ENCODE assay signal across 10 mouse cellular contexts in genomic region chr10:127537854-127538583, GRCm38 (mm10). TPM values are rescaled to one million over a fixed set of nuclear protein-coding genes. Genes with fewer than 3 reads are reported as not detected.
DNase-seq lines count a peak whose midpoint lies in the region; ATAC-seq and TF ChIP-seq lines count a peak whose summit lies in the region.
"Had no signal": no experiment of that assay in that cellular context is flagged by ENCODE, and none has a peak within 500 bp of the region (broad histone marks: within the 10 kb centered on the region; RNA-seq: fewer than 3 reads in every experiment).

No protein-coding gene starts in this region.

- H3K4me2 ChIP-seq in limb, embryonic 11.5 days (ENCODE audit: low read depth, severe bottlenecking) = no peak overlapping the region

- H3K4me3 ChIP-seq in heart, embryonic 10.5 days = no peak overlapping the region
- H3K4me3 ChIP-seq in kidney, adult 2 months (ENCODE audit: insufficient read depth, low read depth, low read length) = no peak overlapping the region
- no peak overlapping the region for H3K4me3 ChIP-seq in limb, embryonic 11.5 days (ENCODE audit: low read depth, low read length)
- H3K4me3 ChIP-seq: megakaryocyte, embryonic 14.5 days had no signal

- WGBS in heart, embryonic 10.5 days = 24% methylated on average over 7 of the region's 7 CpGs
- WGBS in kidney, adult 2 months = 30% methylated on average over 7 of the region's 7 CpGs
- WGBS in limb, embryonic 11.5 days = 25% methylated on average over 7 of the region's 7 CpGs

- H3K27ac ChIP-seq in heart, embryonic 10.5 days = no peak overlapping the region
- H3K27ac ChIP-seq in kidney, adult 2 months (ENCODE audit: insufficient read depth, low read depth, low read length) = no peak overlapping the region
- H3K27ac ChIP-seq in limb, embryonic 11.5 days (replicated peaks; ENCODE audit: low read depth, low read length) = no peak overlapping the region

- TF ChIP-seq CTCF in kidney, adult 2 months (conservative IDR thresholded peaks at IDR 0.05; ENCODE audit: insufficient read depth, insufficient read length, low read depth, low read length) = peak; percentile 96

- peak; percentile 11; the same call in 1 of the 2 replicates for ATAC-seq in limb, embryonic 11.5 days (ENCODE audit: insufficient number of reproducible peaks, low FRiP score, low TSS enrichment, low read depth)
- ATAC-seq: Patski had no signal

- peaks cover 52% of the 10 kb centered on the region for H3K27me3 ChIP-seq in heart, embryonic 10.5 days (ENCODE audit: insufficient read depth, poor library complexity, severe bottlenecking)
- H3K27me3 ChIP-seq in kidney, adult 2 months (replicated peaks; ENCODE audit: control insufficient read depth, insufficient read depth, low read length) = 0 out of 2 replicates have a peak, but pooled peaks cover 2% of the 10 kb centered on the region
- H3K27me3 ChIP-seq in limb, embryonic 11.5 days (ENCODE audit: control insufficient read depth, insufficient read depth, low read length) = peaks cover 36% of the 10 kb centered on the region

- DNase-seq in heart, adult 18-20 months = peak; percentile 79 to 88
- DNase-seq in heart, embryonic 10.5 days (ENCODE audit: low spot score) = no peak
- peak; percentile 87 to 90 for DNase-seq in cerebellum, postnatal 36 days
- peak; percentile 66 to 69 for DNase-seq in gastrocnemius, adult 8-10 months (ENCODE audit: low spot score in 2 of 2)
- DNase-seq in kidney, adult 2 months = peak; percentile 84
- DNase-seq in limb, embryonic 11.5 days (ENCODE audit: low spot score) = peak; percentile 83
- DNase-seq in monocyte, adult 2 months (ENCODE audit: low read depth in 1 of 2, low spot score in 2 of 2) = peak; percentile 21 to 58
- DNase-seq in spleen, postnatal 10 days (ENCODE audit: low spot score in 2 of 2) = peak; percentile 63 to 81

- no peak for TF ChIP-seq POLR2A in kidney, adult 2 months (IDR thresholded peaks at IDR 0.05; ENCODE audit: low read depth, low read length)

- H3K9ac ChIP-seq in limb, embryonic 11.5 days (ENCODE audit: low read length) = no peak overlapping the region

- peaks cover 21% of the 10 kb centered on the region for H3K4me1 ChIP-seq in heart, embryonic 10.5 days
- peaks cover 10% of the 10 kb centered on the region for H3K4me1 ChIP-seq in kidney, adult 2 months (ENCODE audit: control insufficient read depth, insufficient read depth, low read length)
- H3K4me1 ChIP-seq in limb, embryonic 11.5 days (ENCODE audit: control insufficient read depth, insufficient read depth, low read length) = peaks cover 12% of the 10 kb centered on the region

- H3K36me3 ChIP-seq in heart, embryonic 10.5 days = peaks cover 45% of the 10 kb centered on the region
- no peaks in the 10 kb centered on the region for H3K36me3 ChIP-seq in kidney, adult 2 months (ENCODE audit: control insufficient read depth, insufficient read depth, low read length)
- peaks cover 14% of the 10 kb centered on the region for H3K36me3 ChIP-seq in limb, embryonic 11.5 days (ENCODE audit: control insufficient read depth, insufficient read depth, low read length)

- no peaks in the 10 kb centered on the region for H3K9me3 ChIP-seq in heart, embryonic 10.5 days
- H3K9me3 ChIP-seq in limb, embryonic 11.5 days (ENCODE audit: control insufficient read depth, low read length) = no peaks in the 10 kb centered on the region

RNA-seq across cellular contexts. Expression of gene Nxph4, which starts 3.7 kb away (rescaled TPM):
- under 1 TPM; 0.35 to 0.39 TPM for total RNA-seq in heart, adult 18-20 months (2021)
- 0.16 and 0.33 TPM in 2 replicates for polyA plus RNA-seq in heart, embryonic 10.5 days (2016; fragmentation: Nextera tagmentation; extraction: Ambion mirVana)
- total RNA-seq in gastrocnemius, adult 8-10 months (2022) = under 1 TPM in 2 of 4 experiments, not detected in 2; 0.16 to 0.27 TPM
- polyA plus RNA-seq in kidney, adult 2 months (2012; rRNA removed) = 2.0 and 2.2 TPM in 2 replicates
- polyA plus RNA-seq in limb, embryonic 11.5 days (2014; fragmentation: Nextera tagmentation; extraction: Ambion mirVana) = 0.95 and 1.2 TPM in 2 replicates

RNA-seq across cellular contexts. Expression of gene Shmt2, which starts 15.8 kb away (rescaled TPM):
- total RNA-seq in heart, adult 18-20 months (2021) = 10 to 100 TPM; 39.3 to 44.7 TPM
- 101 and 126 TPM in 2 replicates for polyA plus RNA-seq in heart, embryonic 10.5 days (2016; fragmentation: Nextera tagmentation; extraction: Ambion mirVana)
- total RNA-seq in gastrocnemius, adult 8-10 months (2022) = 10 to 100 TPM; 20.3 to 23.0 (median 22.8) TPM
- polyA plus RNA-seq in kidney, adult 2 months (2012; rRNA removed) = 232 and 274 TPM in 2 replicates
- 102 and 104 TPM in 2 replicates for polyA plus RNA-seq in limb, embryonic 11.5 days (2014; fragmentation: Nextera tagmentation; extraction: Ambion mirVana)

RNA-seq across cellular contexts. Expression of gene Ndufa4l2, which starts 23.3 kb away (rescaled TPM):
- total RNA-seq in heart, adult 18-20 months (2021) = 10 to 100 TPM; 23.9 to 27.0 TPM
- polyA plus RNA-seq in heart, embryonic 10.5 days (2016; fragmentation: Nextera tagmentation; extraction: Ambion mirVana) = 7.8 and 9.0 TPM in 2 replicates
- 10 to 100 TPM in 1 of 4 experiments, 1 to 10 TPM in 3; 4.6 to 11.1 (median 7.6) TPM for total RNA-seq in gastrocnemius, adult 8-10 months (2022)
- polyA plus RNA-seq in kidney, adult 2 months (2012; rRNA removed) = 24.4 and 27.4 TPM in 2 replicates
- polyA plus RNA-seq in limb, embryonic 11.5 days (2014; fragmentation: Nextera tagmentation; extraction: Ambion mirVana) = 0.48 and 0.96 TPM in 2 replicates

RNA-seq across cellular contexts. Expression of gene Stac3, which starts 36.5 kb away (rescaled TPM):
- total RNA-seq in heart, adult 18-20 months (2021) = under 1 TPM; 0.37 to 0.54 TPM
- polyA plus RNA-seq in heart, embryonic 10.5 days (2016; fragmentation: Nextera tagmentation; extraction: Ambion mirVana) = 0.22 and 0.84 TPM in 2 replicates
- total RNA-seq in gastrocnemius, adult 8-10 months (2022) = 100 to 1,000 TPM; 386 to 447 (median 408) TPM
- 1.2 and 3.0 TPM in 2 replicates for polyA plus RNA-seq in kidney, adult 2 months (2012; rRNA removed)
- polyA plus RNA-seq in limb, embryonic 11.5 days (2014; fragmentation: Nextera tagmentation; extraction: Ambion mirVana) = 0.21 and 0.34 TPM in 2 replicates
